ENCODE assay signal across 30 mouse cellular contexts in genomic region chr7:67237752-67238151, GRCm38 (mm10). TPM values are rescaled to one million over a fixed set of nuclear protein-coding genes. Genes with fewer than 3 reads are reported as not detected.
A peak's percentile ranks its signal among the peaks of the same experiment; 100 is the strongest.
DNase-seq lines count a peak whose midpoint lies in the region; ATAC-seq and TF ChIP-seq lines count a peak whose summit lies in the region.
"Had no signal": no experiment of that assay in that cellular context is flagged by ENCODE, and none has a peak within 500 bp of the region (broad histone marks: within the 10 kb centered on the region; RNA-seq: fewer than 3 reads in every experiment).

No protein-coding gene starts in this region.

- no peak for TF ChIP-seq RAD21 in CH12.LX (IDR thresholded peaks at IDR 0.05; ENCODE audit: low read depth, low read length)

- no peak for TF ChIP-seq EP300 in heart, postnatal 0 days (IDR thresholded peaks at IDR 0.05; ENCODE audit: low read depth)
- TF ChIP-seq EP300 in CH12.LX (IDR thresholded peaks at IDR 0.05; ENCODE audit: low read length): no peak

- H3K27me3 ChIP-seq in heart, postnatal 0 days (ENCODE audit: control insufficient read depth, insufficient read depth, low read length): no peaks in the 10 kb centered on the region
- H3K27me3 ChIP-seq in CH12.LX (replicated peaks): no peaks in the 10 kb centered on the region
- H3K27me3 ChIP-seq: embryonic facial prominence, embryonic 13.5 days; forebrain, embryonic 13.5 days; heart, embryonic 13.5 days; Patski had no signal

- H3K4me2 ChIP-seq in heart, postnatal 0 days (ENCODE audit: low read depth, low read length): no peak overlapping the region
- no peak overlapping the region for H3K4me2 ChIP-seq in CH12.LX (ENCODE audit: insufficient read depth, low read depth, poor library complexity, severe bottlenecking)
- H3K4me2 ChIP-seq: embryonic facial prominence, embryonic 13.5 days; forebrain, embryonic 13.5 days; heart, embryonic 13.5 days; hindbrain, embryonic 14.5 days had no signal

- H3K9me3 ChIP-seq in heart, postnatal 0 days (replicated peaks; ENCODE audit: control insufficient read depth, low read length): no peaks in the 10 kb centered on the region
- H3K9me3 ChIP-seq in CH12.LX (replicated peaks; ENCODE audit: low read length): no peaks in the 10 kb centered on the region
- H3K9me3 ChIP-seq: embryonic facial prominence, embryonic 10.5 days; embryonic facial prominence, embryonic 13.5 days; forebrain, embryonic 10.5 days; forebrain, embryonic 13.5 days; G1E; heart, embryonic 13.5 days had no signal

- 63% methylated on average over 2 of the region's 2 CpGs for WGBS in heart, postnatal 0 days

- peaks cover 34% of the 10 kb centered on the region for H3K4me1 ChIP-seq in heart, postnatal 0 days (ENCODE audit: control insufficient read depth, insufficient read depth)
- H3K4me1 ChIP-seq in CH12.LX (ENCODE audit: control insufficient read depth in 1 of 2, insufficient read depth in 2 of 2): peaks cover 5 to 34% of the 10 kb centered on the region in 2 experiments
- H3K4me1 ChIP-seq: embryonic facial prominence, embryonic 10.5 days; embryonic facial prominence, embryonic 13.5 days; forebrain, embryonic 10.5 days; forebrain, embryonic 13.5 days had no signal

- peaks cover 56% of the 10 kb centered on the region for H3K36me3 ChIP-seq in heart, postnatal 0 days (replicated peaks; ENCODE audit: control insufficient read depth, insufficient read depth, low read length)
- peaks cover 57 to 87% of the 10 kb centered on the region in 2 experiments for H3K36me3 ChIP-seq in CH12.LX (replicated peaks in 1 of 2; ENCODE audit: control insufficient read depth in 1 of 2, insufficient read depth in 1 of 2, low read length in 1 of 2)

- no peak overlapping the region for H3K9ac ChIP-seq in heart, postnatal 0 days (replicated peaks; ENCODE audit: low read depth, low read length)
- H3K9ac ChIP-seq in CH12.LX (ENCODE audit: insufficient read depth, low read depth): no peak overlapping the region
- H3K9ac ChIP-seq: embryonic facial prominence, embryonic 13.5 days; forebrain, embryonic 13.5 days; heart, embryonic 13.5 days; hindbrain, embryonic 14.5 days had no signal

- DNase-seq in heart, postnatal 0 days (ENCODE audit: low spot score): no peak
- no peak for DNase-seq in heart, postnatal 4 days
- DNase-seq in 416B (ENCODE audit: low read depth) (peak; percentile 72), CH12.LX (ENCODE audit: extremely low read depth) (no peak)
- DNase-seq in spleen, adult 18-20 months: no peak
- DNase-seq in lung, postnatal 14 days: no peak
- DNase-seq: adrenal gland, postnatal 10 days; adrenal gland, postnatal 36 days; cerebellum, adult 11 months; cerebellum, adult 2 months; cerebellum, adult 9-11 months; cerebellum, postnatal 25 days; embryo, embryonic 11 days; gastrocnemius, postnatal 10 days; gastrocnemius, postnatal 36 days; heart, postnatal 36 days had no signal

- no peak for TF ChIP-seq CTCF in heart, postnatal 0 days (IDR thresholded peaks at IDR 0.05; ENCODE audit: low read depth)
- TF ChIP-seq CTCF in CH12.LX (conservative IDR thresholded peaks at IDR 0.05 in 1 of 2, IDR thresholded peaks at IDR 0.05 in 1 of 2; ENCODE audit: low read depth in 2 of 2, low read length in 2 of 2): no peak

- dilution Hi-C loops in CH12.LX (cut with MboI; ENCODE audit: extremely low pct_ligation_motif_present, extremely low pct_unique_long_range_greater_than_20kb, low sequenced_read_pairs): no loop called here

- TF ChIP-seq POLR2A in CH12.LX (IDR thresholded peaks at IDR 0.05; ENCODE audit: low read depth, low read length): no peak

- H3K27ac ChIP-seq in heart, postnatal 0 days (ENCODE audit: low read depth): peak overlapping the region; percentile 30; the same call in 1 of the 2 replicates
- H3K27ac ChIP-seq in CH12.LX (ENCODE audit: insufficient read depth, low read depth): 0 out of 2 replicates have a peak overlapping the region, but pooled peaks have one; percentile 46
- H3K27ac ChIP-seq: embryonic facial prominence, embryonic 10.5 days; embryonic facial prominence, embryonic 13.5 days; forebrain, embryonic 10.5 days; forebrain, embryonic 13.5 days; hindbrain, embryonic 14.5 days; hindbrain, postnatal 0 days had no signal

- in situ Hi-C loops in CH12.LX (cut with MboI; ENCODE audit: low pct_ligation_motif_present, low pct_unique_long_range_greater_than_20kb, low sequenced_read_pairs): loop anchor here (25.0 kb wide), 2 partner anchors 125 to 275 kb away; partner anchors contain the start of gene Mef2a

- H3K4me3 ChIP-seq in heart, postnatal 0 days (ENCODE audit: low read depth, low read length): no peak overlapping the region
- no peak overlapping the region for H3K4me3 ChIP-seq in CH12.LX (replicated peaks in 1 of 3; ENCODE audit: low read depth in 2 of 3, low read length in 2 of 3, poor library complexity in 1 of 3)
- H3K4me3 ChIP-seq: embryonic facial prominence, embryonic 10.5 days; embryonic facial prominence, embryonic 13.5 days; erythroblast, embryonic 14.5 days; forebrain, embryonic 10.5 days; forebrain, embryonic 13.5 days; heart, embryonic 13.5 days had no signal

- ATAC-seq in heart, postnatal 0 days (ENCODE audit: insufficient read depth, low read depth): no peak
- peak; percentile 56 for ATAC-seq in erythroid progenitor cell, adult 5-6 weeks (replicated peaks; ENCODE audit: low FRiP score, poor library complexity, severe bottlenecking)
- ATAC-seq: forebrain, embryonic 13.5 days; forebrain, embryonic 16.5 days; hindbrain, postnatal 0 days; inflammation-experienced regulatory T-cells, adult 6 months; intestine, embryonic 16.5 days; Patski had no signal

- 0 out of 2 replicates have a peak, but pooled peaks cover 7% of the 10 kb centered on the region for H3K79me2 ChIP-seq in CH12.LX (replicated peaks; ENCODE audit: control insufficient read depth, extremely low read depth, insufficient read depth, poor library complexity, severe bottlenecking)

TF ChIP-seq in CH12.LX, 34 proteins besides CTCF, POLR2A, EP300 and RAD21:
- TF ChIP-seq IRF4 (IDR thresholded peaks at IDR 0.05; ENCODE audit: low read depth, low read length) (no peak), ELF1 (IDR thresholded peaks at IDR 0.05; ENCODE audit: low read depth, low read length) (no peak), SIN3A (IDR thresholded peaks at IDR 0.05; ENCODE audit: low read length) (no peak), TCF12 (IDR thresholded peaks at IDR 0.05; ENCODE audit: low read depth, low read length) (no peak), PAX5 (IDR thresholded peaks at IDR 0.05; ENCODE audit: low read length) (no peak), KAT2A (IDR thresholded peaks at IDR 0.05; ENCODE audit: insufficient replicate concordance, low read length) (no peak), USF2 (conservative IDR thresholded peaks at IDR 0.05; ENCODE audit: low read depth, low read length) (no peak), NELFE (IDR thresholded peaks at IDR 0.05; ENCODE audit: low read depth, low read length) (no peak), JUN (IDR thresholded peaks at IDR 0.05; ENCODE audit: insufficient read depth, low read depth, low read length) (no peak), ETS1 (conservative IDR thresholded peaks at IDR 0.05; ENCODE audit: low read depth, low read length) (no peak), TBP (conservative IDR thresholded peaks at IDR 0.05; ENCODE audit: low read depth, low read length) (no peak), USF1 (IDR thresholded peaks at IDR 0.05; ENCODE audit: low read depth, low read length) (no peak), ZKSCAN1 (IDR thresholded peaks at IDR 0.05; ENCODE audit: borderline replicate concordance, low read depth, low read length) (no peak), JUND (conservative IDR thresholded peaks at IDR 0.05; ENCODE audit: low read depth, low read length) (no peak), MEF2A (IDR thresholded peaks at IDR 0.05; ENCODE audit: borderline replicate concordance, low read depth, low read length) (no peak)

RNA-seq across cellular contexts. Expression of gene Lysmd4, which starts 15.4 kb away (rescaled TPM):
- total RNA-seq in heart, postnatal 0 days (2014; rRNA removed; ENCODE audit: low replicate concordance): 15.1 and 15.9 TPM in 2 replicates
- polyA plus RNA-seq in heart, postnatal 0 days (2015; fragmentation: Nextera tagmentation; extraction: Ambion mirVana): 14.8 and 15.0 TPM in 2 replicates
- total RNA-seq in heart, postnatal 4 days (2021): 10 to 100 TPM; 14.2 to 14.4 TPM
- total RNA-seq in CH12.LX (2012; rRNA removed) (10.6 and 12.0 TPM in 2 replicates), CH12.LX (2014; rRNA removed) (4.4 and 5.0 TPM in 2 replicates)
- 3.0 and 4.0 TPM in 2 replicates for polyA plus RNA-seq in CH12.LX (2012; ENCODE audit: insufficient read length, low read depth)
- total RNA-seq in erythroid progenitor cell, adult 5-6 weeks (2015; ENCODE audit: low replicate concordance): 1.8 TPM in 1 of 2 replicates, not detected in the other
- 1.3 and 2.3 TPM in 2 replicates for total RNA-seq in erythroid progenitor cell, adult 5-6 weeks (2017; ENCODE audit: low replicate concordance)
